10 mouse cellular contexts compared by ENCODE assay signal in genomic region chr2:33129005-33129404, GRCm38 (mm10). TPM values are rescaled to one million over a fixed set of nuclear protein-coding genes. Genes with fewer than 3 reads are reported as not detected.
DNase-seq lines count a peak whose midpoint lies in the region; ATAC-seq and TF ChIP-seq lines count a peak whose summit lies in the region.
"Had no signal": no experiment of that assay in that cellular context is flagged by ENCODE, and none has a peak within 500 bp of the region (broad histone marks: within the 10 kb centered on the region; RNA-seq: fewer than 3 reads in every experiment).

No protein-coding gene starts in this region.

- TF ChIP-seq CTCF in left cerebral cortex, adult 2 months (IDR thresholded peaks at IDR 0.05): no peak

- no peak overlapping the region; the same call in 1 of the 2 replicates for H3K9ac ChIP-seq in forebrain, embryonic 13.5 days
- H3K9ac ChIP-seq in midbrain, embryonic 15.5 days: peak overlapping the region; percentile 63

- DNase-seq in cerebellum, adult 11-12 months: peak; percentile 48
- no peak for DNase-seq in cerebellum, postnatal 4 days (ENCODE audit: low spot score in 2 of 2)
- no peak for DNase-seq in left cerebral cortex, adult 2 months (ENCODE audit: extremely low spot score in 1 of 2, low spot score in 2 of 2)
- no peak for DNase-seq in left cerebral cortex, postnatal 4 days
- no peak for DNase-seq in urinary bladder, adult 18-20 months (ENCODE audit: low spot score in 2 of 2)
- DNase-seq in frontal cortex, postnatal 10 days (ENCODE audit: low spot score in 2 of 2): no peak
- DNase-seq: lung, postnatal 14 days had no signal

- H3K4me3 ChIP-seq in left cerebral cortex, adult 2 months: peak overlapping the region; percentile 78
- peak overlapping the region; percentile 67; the same call in 1 of the 2 replicates for H3K4me3 ChIP-seq in forebrain, embryonic 13.5 days
- peak overlapping the region; percentile 82 for H3K4me3 ChIP-seq in midbrain, embryonic 15.5 days

- H3K27ac ChIP-seq in left cerebral cortex, adult 2 months: no peak overlapping the region
- no peak overlapping the region for H3K27ac ChIP-seq in forebrain, embryonic 13.5 days
- no peak overlapping the region for H3K27ac ChIP-seq in midbrain, embryonic 15.5 days

- H3K4me1 ChIP-seq in forebrain, embryonic 13.5 days: peaks cover 18% of the 10 kb centered on the region
- peaks cover 22% of the 10 kb centered on the region for H3K4me1 ChIP-seq in midbrain, embryonic 15.5 days

- WGBS in forebrain, embryonic 13.5 days: 71% methylated on average over 2 of the region's 2 CpGs
- 78% methylated on average over 2 of the region's 2 CpGs for WGBS in midbrain, embryonic 15.5 days

- H3K9me3 ChIP-seq in forebrain, embryonic 13.5 days (replicated peaks): no peaks in the 10 kb centered on the region
- H3K9me3 ChIP-seq in midbrain, embryonic 15.5 days: no peaks in the 10 kb centered on the region

- no peaks in the 10 kb centered on the region for H3K36me3 ChIP-seq in forebrain, embryonic 13.5 days (ENCODE audit: poor library complexity, severe bottlenecking)
- no peaks in the 10 kb centered on the region for H3K36me3 ChIP-seq in midbrain, embryonic 15.5 days (replicated peaks)

- no peak for ATAC-seq in forebrain, embryonic 13.5 days
- ATAC-seq in midbrain, embryonic 15.5 days (replicated peaks): no peak
- ATAC-seq: Patski had no signal

- H3K27me3 ChIP-seq in forebrain, embryonic 13.5 days: peaks cover 34% of the 10 kb centered on the region
- 0 out of 2 replicates have a peak, but pooled peaks cover 3% of the 10 kb centered on the region for H3K27me3 ChIP-seq in midbrain, embryonic 15.5 days (replicated peaks)
- H3K27me3 ChIP-seq: Patski had no signal

- intact Hi-C loops in left cerebral cortex, adult 2 months (cut with DNase I): no loop called here
- intact Hi-C loops in left cerebral cortex, postnatal 4 days (cut with DNase I): no loop called here

- peak overlapping the region; percentile 100 for H3K4me2 ChIP-seq in forebrain, embryonic 13.5 days
- H3K4me2 ChIP-seq in midbrain, embryonic 15.5 days: peak overlapping the region; percentile 99

RNA-seq across cellular contexts. Expression of gene Garnl3, which starts 2.4 kb away (rescaled TPM):
- 100 to 1,000 TPM in 1 of 2 experiments, 10 to 100 TPM in 1; 94.7 to 129 TPM for total RNA-seq in left cerebral cortex, adult 2 months (2021)
- 100 to 1,000 TPM; 158 to 162 TPM for total RNA-seq in left cerebral cortex, postnatal 4 days (2021)
- polyA plus RNA-seq in forebrain, embryonic 13.5 days (2015; fragmentation: Nextera tagmentation; extraction: Ambion mirVana): 12.1 and 12.2 TPM in 2 replicates
- 53.2 and 61.1 TPM in 2 replicates for polyA plus RNA-seq in midbrain, embryonic 15.5 days (2015; fragmentation: Nextera tagmentation; extraction: Ambion mirVana)
